Mouse (Mus musculus) hematopoietic stem cell, adult 5-6 weeks (primary cell): Measurements from ENCODE around the gene Emcn. TPM values are rescaled to one million over a fixed set of nuclear protein-coding genes. Genes with fewer than 3 reads are reported as not detected.

Experiments
- ATAC-seq, 2 experiments: fragments of 125-278 bp in 1 of 2; replicated peaks in 1 of 2; 2 replicates each; pipeline ENCODE4 v1.8.0; 2016 to 2017; ENCODE audit warnings: inconsistent platforms in 2 of 2, mild to moderate bottlenecking in 2 of 2, moderate number of reproducible peaks in 2 of 2, low read depth in 1 of 2, moderate TSS enrichment in 1 of 2; ENCODE audit not compliant: low FRiP score in 2 of 2, poor library complexity in 2 of 2, severe bottlenecking in 2 of 2, insufficient read depth in 1 of 2, low TSS enrichment in 1 of 2
- total RNA-seq: library from RNA; stranded (forward); fragments of 172-1452, 232-1000 nt; gene quantifications from 2 replicates; pipeline ENCODE4 v1.2.3, GENCODE M21; 2017

Gene Emcn
- total RNA-seq, result 23.0 and 27.6 TPM in 2 replicates

- peak; percentile 66 to 76 for ATAC-seq
Measured at GRCm38 (mm10) chr3:137340938-137341337, at the start of gene Emcn. Gene Emcn, plus strand, starts transcription at chr3:137341067.

- ATAC-seq, result peak; percentile 82 to 92
Measured at GRCm38 (mm10) chr3:137293174-137293591, 47.7 kb upstream of the Emcn start.

- ATAC-seq, result no peak
Measured at GRCm38 (mm10) chr3:137298230-137298629, 42.6 kb upstream of the Emcn start.

GRCm38 (mm10) chr3:137300210-137300609, 40.7 kb upstream of the Emcn start:
- no peak for ATAC-seq

DNA sequence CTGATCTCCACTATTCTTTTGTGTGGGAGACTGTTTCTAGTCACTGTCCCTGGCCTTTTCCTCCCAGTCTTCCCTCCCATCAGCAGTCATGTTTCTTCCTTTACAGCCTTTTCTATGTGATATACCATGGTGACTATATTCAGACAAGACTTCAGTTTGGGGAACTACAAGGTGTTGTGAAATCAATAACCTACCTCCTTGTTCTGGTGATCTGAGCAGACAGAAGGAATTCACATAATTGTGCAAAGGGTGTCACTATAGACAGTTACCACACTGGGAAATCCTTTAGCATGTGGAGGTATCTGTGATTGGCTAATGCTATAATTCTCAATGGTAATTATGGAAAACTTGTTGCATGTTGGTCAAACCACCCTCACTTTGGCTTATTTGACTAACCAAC, 39.7 kb upstream of the Emcn start:
- no peak; a peak in 1 of 4 replicates for ATAC-seq

DNA sequence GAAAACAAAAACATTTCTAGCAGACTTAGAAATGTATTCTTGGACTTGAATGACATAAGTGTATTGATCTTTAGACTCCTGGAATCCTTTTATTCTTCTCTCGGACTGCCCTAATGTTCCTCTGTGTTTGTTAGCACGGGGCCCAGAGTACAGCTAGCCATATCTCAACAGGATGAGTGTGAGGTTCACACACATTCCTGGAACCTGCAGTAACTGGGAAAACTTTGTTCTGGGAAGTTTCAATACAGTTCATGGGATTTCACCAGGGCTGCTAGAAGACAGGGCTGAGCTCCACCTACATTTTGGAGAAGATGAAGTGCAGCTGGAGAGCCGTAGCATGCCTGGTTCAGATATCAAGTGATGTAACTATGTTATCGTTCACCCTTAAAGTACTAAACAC, 38.1 kb upstream of the Emcn start:
- ATAC-seq, result no peak

DNA sequence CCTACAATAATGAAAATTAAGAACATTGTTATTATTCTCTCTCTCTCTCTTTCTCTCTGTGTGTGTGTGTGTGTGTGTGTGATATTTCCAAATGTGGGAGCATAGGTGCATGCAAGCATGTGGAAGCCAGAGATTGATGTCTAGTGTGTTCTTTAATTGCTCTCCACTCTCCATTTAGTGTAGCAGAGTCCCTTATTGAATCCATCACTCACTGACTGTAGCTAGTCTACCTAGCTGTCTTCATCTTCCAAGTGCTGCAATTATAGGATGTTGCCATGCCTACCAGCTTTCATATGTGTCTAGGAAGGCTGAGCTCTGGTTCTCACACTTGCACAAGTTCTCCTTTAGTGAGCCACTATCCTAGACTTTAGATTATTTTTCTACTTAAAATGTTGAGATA, 30.9 kb upstream of the Emcn start:
- no peak for ATAC-seq

- no peak for ATAC-seq
Measured at GRCm38 (mm10) chr3:137312540-137312939, 28.3 kb upstream of the Emcn start.

GRCm38 (mm10) chr3:137313775-137314362, 27.0 kb upstream of the Emcn start:
- ATAC-seq, result no peak

DNA sequence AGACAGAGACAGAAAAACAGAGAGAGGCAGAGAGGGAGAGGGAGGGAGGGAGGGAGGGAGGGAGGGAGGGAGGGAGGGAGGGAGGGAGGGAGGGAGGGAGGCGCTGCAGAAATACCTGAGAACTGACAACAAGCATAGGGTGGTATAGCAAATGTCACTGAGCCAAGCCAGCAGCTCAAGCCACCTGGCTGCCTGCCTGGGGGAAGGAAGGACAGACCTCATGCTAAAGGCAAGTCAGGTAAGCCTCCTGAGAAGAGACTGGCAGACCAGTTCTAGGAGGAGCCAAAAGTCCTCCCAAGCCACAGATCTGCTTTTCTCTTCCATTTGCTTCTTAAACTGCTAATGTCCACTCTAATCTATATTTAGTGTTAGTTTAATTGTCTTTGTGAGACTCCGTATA, 22.5 kb upstream of the Emcn start:
- ATAC-seq, result no peak

GRCm38 (mm10) chr3:137319950-137320349, 20.9 kb upstream of the Emcn start:
- ATAC-seq, result no peak

DNA sequence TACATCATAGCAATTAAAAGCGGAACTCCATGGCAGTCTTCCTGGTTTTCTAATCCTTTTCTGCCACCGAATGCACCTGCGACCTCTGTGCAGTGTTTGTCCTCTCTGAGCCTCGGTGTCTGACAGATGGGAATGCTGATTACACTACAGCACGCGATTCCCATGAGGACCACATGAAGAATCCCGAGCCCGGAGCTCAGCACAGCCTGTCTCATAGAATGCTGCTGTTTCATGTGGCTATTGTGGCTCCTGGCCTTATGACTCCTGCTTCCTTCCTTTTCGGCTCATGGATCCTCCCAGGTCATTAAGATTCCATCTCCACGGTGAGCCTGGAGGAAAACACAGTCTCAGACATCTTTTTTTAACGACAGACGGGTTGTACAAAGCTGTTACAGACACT, 18.6 kb upstream of the Emcn start:
- ATAC-seq, result no peak

DNA sequence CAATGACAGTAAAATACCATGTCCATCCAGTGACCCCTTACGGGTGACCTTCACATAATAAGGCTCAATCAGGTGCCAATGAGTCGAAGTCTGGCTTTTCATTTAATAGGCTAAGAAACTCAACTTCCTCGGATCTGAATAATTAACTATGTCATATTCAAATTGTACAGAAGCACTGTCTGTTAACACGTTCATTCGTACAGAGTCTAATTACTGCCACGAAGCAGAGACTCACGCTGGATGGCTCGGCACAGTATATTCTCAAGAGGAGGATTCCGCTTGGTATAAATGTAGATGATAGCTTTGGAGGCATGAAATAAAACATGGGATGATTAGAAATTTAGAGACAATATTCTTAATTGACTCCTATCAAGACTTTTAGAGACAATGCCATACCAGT, 11.0 kb upstream of the Emcn start:
- no peak for ATAC-seq

DNA sequence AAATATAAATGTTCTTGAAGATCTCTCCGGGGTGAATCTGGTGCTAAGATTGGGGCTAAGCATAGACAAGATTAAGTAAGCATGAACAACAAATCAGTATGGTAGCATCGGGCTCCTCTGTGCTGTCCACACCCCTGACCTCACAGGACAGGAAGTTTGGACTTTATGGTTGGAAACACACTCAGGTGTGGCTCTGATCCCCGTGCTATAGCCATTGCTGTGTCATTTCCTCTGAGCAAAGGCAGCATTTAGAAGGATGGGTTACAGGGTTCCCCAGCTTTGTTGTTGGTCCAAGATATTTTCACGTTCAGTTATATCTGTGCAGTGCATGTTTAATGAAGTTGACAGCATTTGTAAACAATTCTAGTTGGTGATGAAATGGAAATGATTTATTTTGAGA, 9.9 kb upstream of the Emcn start:
- ATAC-seq, result no peak

DNA sequence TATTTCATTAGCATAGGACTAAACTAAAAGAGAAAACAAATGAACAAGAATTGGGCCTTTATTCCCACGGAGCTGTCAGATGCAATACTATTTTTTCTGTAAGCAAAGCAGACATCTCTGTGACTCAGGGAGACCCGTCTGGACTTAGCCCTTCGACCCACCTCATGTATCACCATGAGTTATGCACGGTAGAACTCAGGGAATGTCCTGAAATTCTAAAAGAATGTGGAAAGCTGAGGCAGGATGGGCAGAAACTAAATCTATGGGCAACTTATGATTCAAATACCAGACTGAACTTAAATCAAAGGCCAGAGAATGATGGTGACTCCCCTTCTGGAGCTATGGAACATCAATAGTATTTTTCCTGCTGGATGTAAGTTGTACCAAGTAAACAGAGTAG, 8.3 kb upstream of the Emcn start:
- ATAC-seq, result no peak

- no peak for ATAC-seq
Measured at GRCm38 (mm10) chr3:137335957-137336356, 4.9 kb upstream of the Emcn start.

DNA sequence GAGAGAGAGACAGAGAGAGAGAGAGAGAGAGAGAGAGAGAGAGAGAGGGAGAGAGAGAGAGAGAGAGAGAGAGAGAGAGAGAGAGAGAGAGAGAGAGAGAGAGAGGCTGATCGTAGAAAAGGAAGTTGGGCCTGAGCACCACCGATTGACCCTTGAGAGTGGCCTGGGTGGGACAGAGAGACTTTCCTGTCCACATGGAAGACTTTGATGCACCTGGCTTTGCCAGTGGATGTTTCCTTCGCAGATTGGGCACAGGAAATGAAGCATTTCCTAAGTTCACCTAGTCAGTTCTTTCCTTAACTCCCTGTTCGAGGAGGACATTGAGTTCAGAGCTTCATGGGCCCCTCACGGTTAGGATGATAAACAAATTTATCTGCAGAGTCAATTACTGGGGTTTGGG, 2.6 kb downstream of the Emcn start:
- no peak for ATAC-seq

GRCm38 (mm10) chr3:137351882-137352281, 11.0 kb downstream of the Emcn start:
- ATAC-seq, result no peak

DNA sequence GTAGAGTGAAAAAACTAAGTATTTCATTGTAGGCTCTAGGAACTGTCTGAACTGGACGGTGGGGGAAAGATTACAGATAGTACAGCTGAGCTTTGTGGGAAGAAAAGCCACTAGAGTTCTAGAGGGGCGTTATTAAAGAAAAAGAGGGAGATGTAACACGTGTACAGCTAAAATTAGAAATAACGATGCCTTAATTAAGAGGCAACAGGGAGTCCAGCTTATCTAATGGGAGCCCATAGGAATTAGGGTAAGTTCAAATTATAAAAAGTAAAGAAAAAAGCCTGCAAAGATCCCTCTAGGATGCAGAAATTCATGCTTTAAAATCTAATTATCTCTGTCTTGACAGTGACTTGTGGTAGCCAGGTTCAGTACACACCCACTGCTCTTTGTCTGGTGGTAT, 15.8 kb downstream of the Emcn start:
- no peak for ATAC-seq
